Mouse (Mus musculus): ENCODE results near the gene Mill2.

DNA sequence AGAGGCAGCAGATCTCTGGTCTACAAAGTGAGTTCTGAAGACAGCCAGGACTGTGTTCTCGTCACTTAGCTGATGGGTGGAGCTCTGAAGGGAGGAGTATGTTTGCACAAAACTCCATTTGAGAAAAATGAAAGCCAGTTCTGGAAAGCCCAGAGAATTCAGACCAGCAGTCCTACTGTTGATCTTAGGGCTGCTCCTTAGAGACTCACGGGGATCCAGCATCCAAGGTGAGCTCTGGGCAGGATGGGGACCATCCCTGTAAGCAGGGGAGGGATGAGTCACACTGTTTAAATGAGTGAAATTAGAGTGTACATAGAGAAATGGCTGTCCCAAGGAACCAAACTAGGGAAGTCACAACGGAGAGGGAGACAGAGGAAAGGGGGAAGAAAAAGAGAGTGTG, at the start of gene Mill2:
- no peak for TF ChIP-seq CTCF (IDR thresholded peaks at IDR 0.05; ENCODE audit: low read depth, low read length)
- TF ChIP-seq TAL1 (conservative IDR thresholded peaks at IDR 0.05; ENCODE audit: low read depth, low read length): no peak
- no peak for TF ChIP-seq POLR2AphosphoS5 (IDR thresholded peaks at IDR 0.05; ENCODE audit: insufficient replicate concordance, low read depth, low read length)
- TF ChIP-seq GATA1 (IDR thresholded peaks at IDR 0.05; ENCODE audit: borderline replicate concordance, low read length): no peak
- no peak for TF ChIP-seq GATA2 (IDR thresholded peaks at IDR 0.05; ENCODE audit: borderline replicate concordance, low read depth, low read length)
